Mouse (Mus musculus) kidney, postnatal 36 days (tissue): ENCODE data around the gene Zbtb9.
"Not testable (repeated sequence)": the region's sequence is repeated elsewhere in the genome, so short reads cannot be mapped to it uniquely, and the experiment has no call there.

Experiments used
- DNase-seq, 2 experiments: peaks; one replicate each; pipeline ENCODE4 v3.0.0; 2021 to 2022; ENCODE audit warnings: mixed read lengths in 2 of 2

The Zbtb9 gene

GRCm38 (mm10) chr17:26972703-26973574 is at the start of gene Zbtb9:
TSS of gene Zbtb9 (plus strand) at chr17:26973167.
- DNase-seq, result peak; percentile 97

- DNase-seq, result not testable (repeated sequence)
Observed at GRCm38 (mm10) chr17:26925414-26925813, 47.6 kb upstream of the Zbtb9 start.

- peak; percentile 62 to 80 for DNase-seq
Observed at GRCm38 (mm10) chr17:26931795-26932194, 41.2 kb upstream of the Zbtb9 start.

GRCm38 (mm10) chr17:26932839-26933398 is 40.0 kb upstream of the Zbtb9 start, which contains the start of gene Phf1:
TSS of gene Phf1 (plus strand) at chr17:26933052.
- DNase-seq, result peak; percentile 98 to 100

- peak in 1 of 2 experiments; percentile 49 for DNase-seq
Observed at GRCm38 (mm10) chr17:26933419-26933818, 39.5 kb upstream of the Zbtb9 start.

GRCm38 (mm10) chr17:26933885-26934827 is 38.8 kb upstream of the Zbtb9 start:
- DNase-seq, result no peak

GRCm38 (mm10) chr17:26935027-26935426 is 37.9 kb upstream of the Zbtb9 start:
- DNase-seq, result no peak

- no peak for DNase-seq
Observed at GRCm38 (mm10) chr17:26936453-26936852, 36.5 kb upstream of the Zbtb9 start.

- no peak for DNase-seq
Observed at GRCm38 (mm10) chr17:26936921-26937695, 35.9 kb upstream of the Zbtb9 start.

- no peak for DNase-seq
Observed at GRCm38 (mm10) chr17:26937883-26938695, 34.9 kb upstream of the Zbtb9 start.

- no peak for DNase-seq
Observed at GRCm38 (mm10) chr17:26938731-26939130, 34.2 kb upstream of the Zbtb9 start.

- DNase-seq, result peak; percentile 100
Observed at GRCm38 (mm10) chr17:26939178-26939972, 33.6 kb upstream of the Zbtb9 start, which contains the start of gene Cuta. TSS of gene Cuta (minus strand) at chr17:26939569.

GRCm38 (mm10) chr17:26939973-26940300 is 33.0 kb upstream of the Zbtb9 start:
- DNase-seq, result no peak

GRCm38 (mm10) chr17:26941031-26941789 is 31.8 kb upstream of the Zbtb9 start, which contains the start of gene Syngap1:
TSS of gene Syngap1 (plus strand) at chr17:26941253.
- peak; percentile 26 to 53 for DNase-seq

- no peak for DNase-seq
Observed at GRCm38 (mm10) chr17:26941841-26942570, 31.0 kb upstream of the Zbtb9 start.

GRCm38 (mm10) chr17:26945824-26946495 is 27.0 kb upstream of the Zbtb9 start:
- DNase-seq, result no peak

- peak; percentile 91 to 93 for DNase-seq
Observed at GRCm38 (mm10) chr17:26946567-26946966, 26.4 kb upstream of the Zbtb9 start.
